Mouse (Mus musculus) CH12.LX (cell line): ENCODE results near the gene Mia2. TPM values are rescaled to one million over a fixed set of nuclear protein-coding genes. Genes with fewer than 3 reads are reported as not detected.
A peak's percentile ranks its signal among the peaks of the same experiment; 100 is the strongest.

Experiments used
- DNase-seq: peaks from one replicate; pipeline ENCODE4 v3.0.0-alpha.2; 2013; ENCODE audit errors: extremely low read depth
- H3K27ac ChIP-seq: 2 replicates; pipeline ENCODE4 v1.5.1; 2012; ENCODE audit warnings: low read depth, mild to moderate bottlenecking, control low read depth, moderate library complexity; ENCODE audit not compliant: insufficient read depth
- H3K27me3 ChIP-seq: replicated peaks from 2 replicates; pipeline ENCODE3; 2012; ENCODE audit warnings: inconsistent platforms
- H3K36me3 ChIP-seq, 2 experiments: replicated peaks in 1 of 2; 2 replicates each; pipeline versions ENCODE3 to v1.6.1; 2012; ENCODE audit warnings: inconsistent platforms in 1 of 2, low read length in 1 of 2, mild to moderate bottlenecking in 1 of 2, mixed read lengths in 1 of 2, moderate library complexity in 1 of 2; ENCODE audit not compliant: control insufficient read depth in 1 of 2, insufficient read depth in 1 of 2
- H3K4me1 ChIP-seq, 2 experiments: 2 replicates each; pipeline ENCODE4 v1.6.1; 2012; ENCODE audit warnings: inconsistent platforms in 1 of 2, moderate library complexity in 1 of 2; ENCODE audit not compliant: insufficient read depth in 2 of 2, control insufficient read depth in 1 of 2
- H3K4me2 ChIP-seq: 2 replicates; pipeline ENCODE4 v1.6.1; 2012; ENCODE audit warnings: low read depth, mild to moderate bottlenecking, control low read depth; ENCODE audit not compliant: poor library complexity, insufficient read depth, severe bottlenecking
- H3K4me3 ChIP-seq, 3 experiments: fragments of 150-350 bp in 1 of 3; sonication (generic) in 1 of 3; replicated peaks in 1 of 3; 2 replicates each; pipeline versions ENCODE3 to v1.5.1; 2011 to 2012; ENCODE audit warnings: low read depth in 2 of 3, low read length in 2 of 3, mild to moderate bottlenecking in 2 of 3, moderate library complexity in 2 of 3, control low read depth in 1 of 3, improper control_type of control experiment in 1 of 3, inconsistent platforms in 1 of 3, mixed read lengths in 1 of 3; ENCODE audit not compliant: poor library complexity in 1 of 3
- H3K79me2 ChIP-seq: replicated peaks from 2 replicates; pipeline ENCODE4 v1.6.1; 2012; ENCODE audit warnings: mild to moderate bottlenecking, moderate library complexity; ENCODE audit not compliant: control insufficient read depth, poor library complexity, insufficient read depth, severe bottlenecking; ENCODE audit errors: extremely low read depth
- H3K9ac ChIP-seq: 2 replicates; pipeline ENCODE4 v1.6.1; 2012; ENCODE audit warnings: low read depth, mild to moderate bottlenecking, control low read depth, moderate library complexity; ENCODE audit not compliant: insufficient read depth
- H3K9me3 ChIP-seq: replicated peaks from 2 replicates; pipeline ENCODE3; 2012; ENCODE audit warnings: low read length, inconsistent platforms, mixed read lengths
- E2F4 ChIP-seq: IDR thresholded peaks from 2 replicates; pipeline ENCODE4 v1.6.1; 2011; ENCODE audit warnings: low read depth, low read length, improper control_type of control experiment; ENCODE audit not compliant: insufficient replicate concordance
- GABPA ChIP-seq: IDR thresholded peaks from 2 replicates; pipeline ENCODE4 v1.6.1; 2012; ENCODE audit warnings: low read depth, low read length, improper control_type of control experiment, inconsistent platforms; ENCODE audit not compliant: insufficient replicate concordance
- HCFC1 ChIP-seq: IDR thresholded peaks from 2 replicates; pipeline ENCODE4 v1.6.1; 2012; ENCODE audit warnings: low read depth, mild to moderate bottlenecking, inconsistent platforms, low read length, improper control_type of control experiment
- JUN ChIP-seq: IDR thresholded peaks from 2 replicates; pipeline ENCODE4 v1.6.1; 2011; ENCODE audit warnings: low read depth, mild to moderate bottlenecking, low read length, improper control_type of control experiment, moderate library complexity; ENCODE audit not compliant: insufficient read depth
- KAT2A ChIP-seq: IDR thresholded peaks from 2 replicates; pipeline ENCODE4 v1.6.1; 2012; ENCODE audit warnings: low read length, improper control_type of control experiment, inconsistent platforms; ENCODE audit not compliant: insufficient replicate concordance
- MAFK ChIP-seq: IDR thresholded peaks from 2 replicates; pipeline ENCODE4 v1.6.1; 2011; ENCODE audit warnings: low read length, improper control_type of control experiment; ENCODE audit not compliant: insufficient replicate concordance
- MAX ChIP-seq: IDR thresholded peaks from 2 replicates; pipeline ENCODE4 v1.6.1; 2011; ENCODE audit warnings: low read length, improper control_type of control experiment
- MEF2A ChIP-seq: IDR thresholded peaks from 2 replicates; pipeline ENCODE4 v1.6.1; 2014; ENCODE audit warnings: low read depth, mild to moderate bottlenecking, inconsistent platforms, low read length, improper control_type of control experiment, borderline replicate concordance
- MYC ChIP-seq: IDR thresholded peaks from 2 replicates; pipeline ENCODE4 v1.6.1; 2011; ENCODE audit warnings: low read depth, mild to moderate bottlenecking, improper control_type of control experiment, low read length
- PAX5 ChIP-seq: IDR thresholded peaks from 2 replicates; pipeline ENCODE4 v1.6.1; 2012; ENCODE audit warnings: low read length, inconsistent platforms, mixed read lengths
- POLR2A ChIP-seq: IDR thresholded peaks from 2 replicates; pipeline ENCODE4 v1.6.1; 2011; ENCODE audit warnings: low read depth, mild to moderate bottlenecking, improper control_type of control experiment, low read length
- SIN3A ChIP-seq: IDR thresholded peaks from 2 replicates; pipeline ENCODE4 v1.6.1; 2012; ENCODE audit warnings: low read length, improper control_type of control experiment, inconsistent platforms
- TCF12 ChIP-seq: IDR thresholded peaks from 2 replicates; pipeline ENCODE4 v1.6.1; 2014; ENCODE audit warnings: low read depth, mild to moderate bottlenecking, inconsistent platforms, low read length, improper control_type of control experiment
- UBTF ChIP-seq: IDR thresholded peaks from 2 replicates; pipeline ENCODE4 v1.6.1; 2012; ENCODE audit warnings: low read depth, mild to moderate bottlenecking, inconsistent platforms, low read length, improper control_type of control experiment, moderate library complexity
- USF2 ChIP-seq: conservative IDR thresholded peaks from 2 replicates; pipeline ENCODE4 v1.6.1; 2011; ENCODE audit warnings: low read depth, low read length, improper control_type of control experiment
- dilution Hi-C: fragments of 300-500 bp; cut with MboI; formaldehyde crosslinking; loops from 2 replicates; pipeline ENCODE4 v1.14.3; 2020; ENCODE audit warnings: low sequenced_read_pairs; ENCODE audit not compliant: extremely low pct_unique_long_range_greater_than_20kb, extremely low pct_ligation_motif_present
- in situ Hi-C: fragments of 300-500 bp; cut with MboI; formaldehyde crosslinking; loops from 3 replicates; pipeline ENCODE4 v1.14.3; 2019; ENCODE audit warnings: low sequenced_read_pairs, low pct_ligation_motif_present, low pct_unique_long_range_greater_than_20kb, mixed read lengths
- polyA plus RNA-seq: library from polyadenylated mRNA; unstranded; fragments of >175 nt; gene quantifications from 2 replicates; pipeline ENCODE4 v1.2.1, GENCODE M21; 2012; ENCODE audit warnings: low read depth; ENCODE audit not compliant: insufficient read length
- total RNA-seq, 2 experiments: library from RNA; depleted of rRNA; stranded (reverse); fragments of 300-350 nt in 1 of 2; fragments of >200 nt in 1 of 2; gene quantifications; 2 replicates each; pipeline ENCODE4 v1.2.3; 2012 to 2014

Gene Mia2
- total and polyA plus RNA-seq, 3 experiments: 68.1 to 162 (median 99.2) TPM

DNA sequence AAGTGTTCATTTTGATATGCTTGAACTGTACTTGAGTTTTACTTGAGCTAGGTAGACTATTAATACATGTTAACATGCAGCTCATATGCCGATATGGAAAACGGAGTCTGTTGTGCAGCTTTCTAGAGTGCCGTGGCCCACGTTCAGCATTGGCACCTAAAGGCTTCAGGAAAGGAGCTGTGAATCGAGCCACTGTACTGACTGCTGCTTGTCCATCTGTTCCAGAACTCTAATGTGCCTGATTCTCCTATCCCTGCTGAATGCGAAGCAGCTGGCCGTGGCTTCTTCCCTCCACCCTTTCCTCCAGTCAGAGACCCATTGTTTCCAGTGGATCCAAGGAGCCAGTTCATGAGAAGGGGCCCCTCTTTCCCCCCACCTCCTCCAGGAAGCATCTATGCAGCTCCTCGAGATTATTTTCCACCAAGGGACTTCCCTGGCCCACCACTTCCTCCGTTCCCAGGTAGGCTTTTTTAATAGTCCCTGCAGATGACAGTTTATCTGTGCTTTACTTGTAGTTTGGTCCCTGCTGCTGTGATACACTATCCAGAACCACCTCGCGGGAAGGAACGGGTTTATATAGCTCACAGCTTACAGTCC, 92.6 kb downstream of the Mia2 start:
- Histone ChIP-seq H3K79me2 (no peaks in the 10 kb centered on the region; the same call in 1 of the 2 replicates), H3K4me2 (no peak overlapping the region), H3K9ac (no peak overlapping the region), H3K9me3 (no peaks in the 10 kb centered on the region), H3K27me3 (no peaks in the 10 kb centered on the region), H3K4me1 (peaks cover 0 to 8% of the 10 kb centered on the region in 2 experiments; a peak in 2 of 4 replicates), H3K36me3 (peaks cover 52 to 75% of the 10 kb centered on the region in 2 experiments), H3K27ac (no peak overlapping the region), H3K4me3 (no peak overlapping the region)
- no peak for TF ChIP-seq MEF2A
- no peak for TF ChIP-seq TCF12
- no peak for TF ChIP-seq USF2
- in situ Hi-C loops: no loop called here
- no peak for DNase-seq
- dilution Hi-C loops: no loop called here

DNA sequence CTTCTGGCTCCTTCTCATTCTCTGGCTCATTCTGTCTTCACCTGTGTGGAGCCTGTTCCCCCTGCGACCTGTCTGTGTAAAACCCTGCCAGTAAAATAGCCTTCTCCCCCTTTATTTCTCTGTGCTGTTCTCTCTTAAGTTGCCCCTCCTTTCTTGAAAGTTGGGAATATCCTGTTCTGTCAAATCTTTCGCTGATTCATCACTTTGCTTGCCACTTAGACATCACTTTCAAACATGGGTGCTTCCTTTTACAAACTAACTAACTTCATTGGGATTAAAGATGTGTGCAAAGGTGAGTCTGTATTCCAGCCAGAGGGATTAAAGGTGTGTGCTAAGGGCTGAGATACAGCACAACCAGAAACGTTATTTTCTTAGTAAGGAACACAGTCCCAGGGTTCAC, 98.0 kb downstream of the Mia2 start:
- H3K9ac ChIP-seq: no peak overlapping the region
- dilution Hi-C loops (no loop called here), in situ Hi-C loops (no loop called here)
- H3K36me3 ChIP-seq: peaks cover 17 to 59% of the 10 kb centered on the region in 2 experiments
- H3K9me3 ChIP-seq: no peaks in the 10 kb centered on the region
- H3K79me2 ChIP-seq: no peaks in the 10 kb centered on the region
- TF ChIP-seq MAFK: peak; percentile 71
- no peak for TF ChIP-seq E2F4
- no peak overlapping the region for H3K27ac ChIP-seq
- H3K27me3 ChIP-seq: no peaks in the 10 kb centered on the region
- no peaks in the 10 kb centered on the region for H3K4me1 ChIP-seq
- DNase-seq: no peak
- H3K4me3 ChIP-seq: no peak overlapping the region
- H3K4me2 ChIP-seq: no peak overlapping the region

DNA sequence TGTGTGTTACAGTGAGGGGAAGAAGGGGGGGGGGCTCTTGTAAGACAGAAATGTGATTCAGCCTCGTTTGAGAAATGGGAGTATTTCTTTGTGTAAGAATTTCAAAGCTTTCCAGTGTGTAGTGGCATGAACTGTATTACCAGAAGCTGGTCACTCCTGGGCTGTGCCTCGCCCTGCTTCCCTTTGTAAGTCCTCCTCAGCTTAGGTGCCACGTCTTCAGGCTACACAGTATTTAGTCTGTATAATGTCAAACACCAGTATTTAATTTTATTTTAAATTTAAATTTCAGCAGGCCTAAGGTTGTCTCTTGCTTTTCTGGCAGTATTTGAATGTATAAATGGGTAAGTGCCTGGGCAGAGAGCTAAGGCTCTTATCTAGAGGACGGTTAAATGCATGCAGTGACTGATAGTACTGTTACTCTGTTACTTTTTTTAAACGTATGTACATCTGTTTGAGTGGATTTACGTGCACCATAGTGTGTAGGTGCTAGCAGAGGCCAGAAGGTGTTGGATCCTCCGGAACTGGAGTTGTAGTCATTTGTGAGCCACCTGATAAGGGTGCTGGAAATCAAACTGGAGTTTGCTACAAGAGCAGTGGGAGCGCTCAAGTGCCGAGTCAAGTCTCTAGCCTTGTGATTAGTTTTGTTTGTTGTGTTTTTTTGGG, 98.9 kb downstream of the Mia2 start:
- peaks cover 18 to 61% of the 10 kb centered on the region in 2 experiments for H3K36me3 ChIP-seq
- no peaks in the 10 kb centered on the region for H3K79me2 ChIP-seq
- H3K9ac ChIP-seq: no peak overlapping the region
- H3K9me3 ChIP-seq: peaks cover 3% of the 10 kb centered on the region
- DNase-seq: no peak
- dilution Hi-C loops (no loop called here), in situ Hi-C loops (no loop called here)
- no peak overlapping the region for H3K27ac ChIP-seq
- H3K27me3 ChIP-seq: no peaks in the 10 kb centered on the region
- no peak overlapping the region for H3K4me3 ChIP-seq
- H3K4me2 ChIP-seq: no peak overlapping the region
- TF ChIP-seq KAT2A (no peak), USF2 (no peak), JUN (no peak), UBTF (no peak), E2F4 (no peak), HCFC1 (no peak), MYC (no peak), MEF2A (no peak), PAX5 (no peak), GABPA (no peak), MAX (no peak), POLR2A (no peak), SIN3A (no peak)
- H3K4me1 ChIP-seq: no peaks in the 10 kb centered on the region
